Mouse (Mus musculus) C2C12 (cell line): ENCODE data around the gene Gm21698.
"Not testable (repeated sequence)": the region's sequence is repeated elsewhere in the genome, so short reads cannot be mapped to it uniquely, and the experiment has no call there.

Source experiments
- CEBPB ChIP-seq: IDR thresholded peaks from one replicate; pipeline ENCODE4 v1.6.1; 2011; ENCODE audit warnings: low read depth, mild to moderate bottlenecking, control low read depth, moderate library complexity
- CTCF ChIP-seq: IDR thresholded peaks from one replicate; pipeline ENCODE4 v1.5.1; 2011; ENCODE audit not compliant: control insufficient read depth, insufficient read depth, insufficient read length
- MAX ChIP-seq: IDR thresholded peaks from one replicate; pipeline ENCODE4 v1.6.1; 2011; ENCODE audit warnings: mild to moderate bottlenecking, control low read depth
- MYOG ChIP-seq: IDR thresholded peaks from one replicate; pipeline ENCODE4 v1.6.1; 2011; ENCODE audit not compliant: control insufficient read depth, insufficient read length; ENCODE audit errors: extremely low read depth

- TF ChIP-seq MAX, CTCF, CEBPB, MYOG: not testable (repeated sequence)
These were observed 31.8 kb downstream of the Gm21698 start for GRCm38 (mm10) chr5:25956611-25957010.
